Mouse (Mus musculus) kidney, adult 18-20 months (tissue): ENCODE data around the gene Pramef12.
"Not testable (repeated sequence)": the region's sequence is repeated elsewhere in the genome, so short reads cannot be mapped to it uniquely, and the experiment has no call there.

Experiments
- DNase-seq: peaks from one replicate; pipeline ENCODE4 v3.0.0; 2021

Gene Pramef12

DNA sequence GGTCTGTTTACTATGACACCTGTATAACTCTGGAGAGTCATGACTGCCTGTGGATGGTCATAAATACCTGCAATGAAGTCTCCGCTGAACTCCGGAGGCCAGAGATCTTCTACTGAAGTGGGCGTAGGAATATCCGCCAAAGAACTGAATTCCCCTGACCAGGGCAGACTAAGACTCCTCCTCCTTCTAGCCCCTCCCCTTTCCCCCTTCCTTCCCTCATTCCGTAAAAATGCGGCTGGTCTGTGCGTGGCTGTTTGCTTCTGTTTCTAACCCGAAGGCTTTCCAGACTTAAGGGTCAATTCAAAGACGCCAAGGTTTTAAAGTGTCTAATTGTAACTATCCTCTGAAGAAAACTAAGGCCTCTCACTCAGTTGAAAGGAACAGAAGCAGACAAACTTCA lies at the start of gene Pramef12:
TSS of gene Pramef12 (minus strand) at position 175 of the 400 bp plus-strand sequence.
- DNase-seq = no peak

DNA sequence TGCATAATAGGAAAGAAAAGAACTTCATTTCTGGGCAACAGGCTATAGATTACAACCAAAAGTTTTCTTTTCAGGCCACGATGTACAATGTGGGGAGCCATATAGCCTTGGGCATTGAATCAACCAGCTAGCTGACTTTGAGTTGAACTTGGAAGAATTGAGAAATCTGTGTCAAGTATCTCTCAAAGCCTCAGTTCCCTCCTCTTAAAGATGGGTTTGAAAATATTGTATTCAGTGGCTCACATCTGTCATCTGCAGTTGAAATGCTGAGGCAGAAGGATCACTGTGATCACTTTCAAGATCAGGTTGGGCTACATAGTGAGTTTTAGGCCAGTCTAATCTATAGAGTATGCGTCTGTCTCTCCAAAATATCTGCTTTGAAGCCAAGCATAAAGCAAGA lies 45.0 kb upstream of the Pramef12 start, which contains the start of gene Gm9944:
TSS of gene Gm9944 (minus strand) at position 101 of the 400 bp plus-strand sequence.
- DNase-seq = no peak

DNA sequence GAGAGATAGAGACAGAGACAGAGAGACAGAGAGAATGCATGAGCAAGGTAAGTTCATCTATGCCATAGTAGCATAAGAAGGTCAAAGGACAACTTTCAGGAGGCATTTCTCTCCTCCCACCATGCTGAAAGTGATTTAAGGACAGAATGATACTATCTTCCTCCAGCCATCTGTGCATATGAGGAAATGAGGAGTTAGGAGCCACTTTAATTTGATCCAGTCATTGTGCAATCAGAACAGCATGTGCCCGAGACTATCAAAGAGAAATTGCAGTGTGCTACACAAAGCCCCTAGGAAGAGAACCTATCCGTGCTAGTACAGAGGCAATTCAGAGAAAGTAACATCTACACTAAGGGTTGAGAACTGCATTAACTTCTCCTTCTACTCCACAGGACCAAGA lies 40.3 kb upstream of the Pramef12 start:
- DNase-seq = no peak

DNA sequence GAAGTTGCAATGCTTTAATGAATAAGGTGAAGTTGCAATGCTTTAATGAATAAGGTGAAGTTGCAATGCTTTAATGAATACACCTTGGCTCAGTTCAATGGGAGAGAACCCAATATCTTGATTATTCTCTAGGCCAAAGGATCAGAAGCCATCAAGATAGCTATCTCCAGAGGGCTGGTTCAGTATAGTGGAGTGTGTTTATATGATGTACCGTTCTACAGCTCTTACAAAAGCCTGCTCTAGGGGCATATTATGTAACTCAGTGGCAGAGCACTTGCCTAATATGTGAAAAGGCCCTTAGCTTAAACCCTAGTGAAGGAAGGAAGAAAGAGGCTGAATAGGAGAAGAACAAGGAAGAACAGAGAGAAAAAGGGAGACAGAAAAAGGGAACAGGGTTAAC lies 33.3 kb upstream of the Pramef12 start:
- DNase-seq = no peak

DNA sequence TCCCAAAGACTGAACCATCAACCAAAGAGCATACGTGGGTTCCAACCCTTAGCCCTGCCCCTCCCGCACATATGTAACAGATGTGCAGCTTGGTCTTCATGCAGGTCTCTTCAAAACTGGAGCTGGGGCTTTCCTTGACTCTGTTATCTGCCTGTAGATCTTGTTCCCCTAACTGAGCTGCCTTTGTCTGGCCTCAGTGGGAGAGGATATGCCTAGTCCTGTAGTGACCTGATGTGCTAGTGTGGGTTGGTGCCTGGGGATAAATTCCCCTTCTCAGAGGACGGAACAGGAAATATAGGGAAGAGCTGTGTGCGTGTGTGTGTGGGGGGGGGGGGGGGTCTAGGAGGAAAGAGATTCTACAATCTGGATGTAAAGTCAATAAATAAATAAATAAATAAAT lies 32.8 kb upstream of the Pramef12 start:
- no peak for DNase-seq

DNA sequence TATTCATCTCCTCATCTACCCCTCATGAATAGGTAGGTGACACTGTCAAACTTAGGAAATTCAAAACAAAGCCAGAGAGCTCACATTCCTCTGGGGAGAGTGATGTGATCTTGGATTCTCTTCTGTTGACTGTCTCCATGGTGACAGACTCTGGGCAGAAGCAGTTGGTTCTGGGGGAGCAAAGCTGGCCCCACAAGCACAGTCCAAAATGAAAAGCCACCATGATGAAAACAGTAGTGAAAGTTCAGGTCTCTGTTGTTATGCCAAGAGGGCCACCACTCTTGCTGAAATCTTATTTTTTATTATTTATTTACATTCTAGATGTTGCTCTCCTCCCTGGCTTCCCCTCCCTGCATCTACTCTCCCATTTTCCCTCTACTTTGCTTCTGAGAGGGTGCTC lies 30.4 kb upstream of the Pramef12 start, which contains the start of gene 1700012P22Rik:
TSS of gene 1700012P22Rik (minus strand) at position 101 of the 400 bp plus-strand sequence.
- DNase-seq = no peak

DNA sequence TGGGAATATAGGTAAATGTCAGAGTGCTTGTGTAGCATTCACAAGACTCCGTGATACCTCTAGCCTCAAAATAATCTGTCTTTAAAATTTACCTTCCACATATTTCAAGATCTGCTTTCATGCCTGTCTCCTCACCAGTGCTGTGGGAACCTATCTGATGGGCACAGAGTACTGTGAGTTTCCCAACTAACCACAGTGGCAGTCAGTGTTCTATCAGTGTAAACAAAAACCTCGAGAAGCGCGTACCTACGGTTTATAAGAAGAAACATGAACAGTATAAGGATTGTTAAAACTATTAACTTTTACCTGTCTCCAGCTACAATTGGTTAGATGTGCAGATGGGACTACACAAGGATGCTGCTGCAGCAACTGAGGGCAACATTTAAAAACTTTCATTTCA lies 25.0 kb upstream of the Pramef12 start:
- no peak for DNase-seq

DNA sequence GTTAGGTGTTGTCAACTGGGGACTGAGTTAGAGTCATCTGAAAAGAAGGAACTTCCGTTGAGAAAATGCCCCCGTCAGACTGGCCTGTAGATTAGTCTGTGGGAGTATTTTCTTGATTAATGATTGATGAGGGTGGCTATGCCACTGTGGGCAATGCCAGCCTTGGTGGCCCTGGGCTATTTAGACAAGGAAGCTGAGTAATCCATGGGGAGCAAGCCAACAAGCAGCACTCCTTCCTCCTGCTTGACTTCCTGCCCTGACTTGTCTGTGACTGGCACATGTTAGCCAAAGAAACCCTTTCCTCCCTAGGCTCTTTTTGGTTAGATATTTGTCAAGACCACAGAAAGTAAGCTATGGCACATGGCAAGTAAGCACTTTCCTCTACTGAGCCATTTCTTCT lies 22.5 kb upstream of the Pramef12 start:
- no peak for DNase-seq

DNA sequence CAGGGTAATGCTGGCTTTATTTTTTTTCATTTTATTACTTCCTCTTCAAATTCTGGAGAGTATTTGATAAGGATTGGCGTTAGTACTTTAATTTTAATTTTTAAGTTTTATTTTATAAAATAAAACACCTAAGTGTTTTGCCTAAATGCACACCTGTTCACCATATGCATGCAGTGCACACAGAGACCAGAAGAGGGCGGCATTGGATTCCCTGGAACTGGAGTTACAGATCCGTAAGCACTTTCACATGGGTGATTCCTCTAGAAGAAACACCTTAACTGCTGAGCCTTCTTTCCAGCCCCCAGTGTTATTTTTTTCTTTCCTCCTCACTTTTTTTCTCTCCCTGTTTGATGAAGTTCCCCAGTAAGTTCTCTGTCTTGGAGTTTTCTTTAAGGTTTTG lies 20.6 kb upstream of the Pramef12 start:
- DNase-seq = peak; percentile 45

DNA sequence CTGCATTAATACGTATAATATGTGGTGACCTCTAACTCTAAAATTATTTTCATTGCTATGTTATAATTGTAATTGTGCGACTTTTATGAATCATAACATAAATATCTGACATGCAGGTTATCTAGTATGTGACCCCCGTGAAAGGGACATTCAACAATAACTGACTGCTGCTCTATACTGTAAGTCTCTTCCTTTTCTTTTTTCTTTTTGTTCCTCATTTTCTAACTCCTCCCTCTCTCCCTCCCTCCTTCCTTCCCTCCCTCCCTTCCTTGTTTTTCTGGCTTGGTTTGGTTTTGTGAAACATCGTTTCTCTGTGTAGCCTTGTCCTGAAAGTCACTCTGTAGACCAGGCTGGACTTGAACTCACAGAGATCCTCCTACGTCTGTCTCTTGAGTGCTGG lies 16.3 kb upstream of the Pramef12 start:
- no peak for DNase-seq

DNA sequence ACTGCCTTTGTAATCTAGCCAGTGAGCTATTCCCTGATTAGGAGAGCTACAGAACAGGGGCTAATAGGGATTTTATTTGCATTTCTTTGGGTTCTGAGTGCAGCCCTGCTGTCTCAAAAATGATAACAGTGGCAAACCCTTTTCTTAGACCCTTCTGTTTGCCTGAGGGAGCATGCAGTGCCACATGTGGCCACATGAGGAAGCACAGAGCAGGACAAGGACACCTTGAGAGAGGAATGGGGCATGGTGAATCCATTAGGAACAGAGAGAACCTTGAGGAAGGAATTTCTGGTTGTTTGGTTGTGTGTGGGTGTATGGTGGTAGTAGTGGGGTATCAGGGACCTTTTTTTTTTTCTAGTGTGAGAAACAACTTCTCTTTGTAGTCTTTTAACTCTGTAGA lies 12.4 kb upstream of the Pramef12 start:
- DNase-seq = no peak

DNA sequence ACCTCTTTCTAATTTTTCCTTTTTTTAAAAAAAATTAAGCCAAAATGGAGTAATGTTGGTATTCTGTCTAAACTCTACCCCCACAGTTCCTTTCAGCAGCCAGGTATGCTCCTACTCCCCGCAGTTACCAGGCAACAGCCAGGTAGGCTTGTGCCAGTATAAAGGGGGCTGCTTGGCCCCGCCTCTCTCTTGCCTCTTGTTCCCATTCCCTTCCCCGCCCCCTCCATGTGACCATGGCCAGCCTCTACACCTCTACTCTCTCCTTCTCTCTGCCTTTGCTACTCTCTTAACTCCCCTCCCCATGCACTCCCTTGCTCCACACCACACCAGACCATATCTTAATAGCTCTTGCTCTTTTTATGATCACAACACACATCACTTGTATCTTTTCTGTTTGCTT lies 2.0 kb downstream of the Pramef12 start:
- DNase-seq = no peak

DNA sequence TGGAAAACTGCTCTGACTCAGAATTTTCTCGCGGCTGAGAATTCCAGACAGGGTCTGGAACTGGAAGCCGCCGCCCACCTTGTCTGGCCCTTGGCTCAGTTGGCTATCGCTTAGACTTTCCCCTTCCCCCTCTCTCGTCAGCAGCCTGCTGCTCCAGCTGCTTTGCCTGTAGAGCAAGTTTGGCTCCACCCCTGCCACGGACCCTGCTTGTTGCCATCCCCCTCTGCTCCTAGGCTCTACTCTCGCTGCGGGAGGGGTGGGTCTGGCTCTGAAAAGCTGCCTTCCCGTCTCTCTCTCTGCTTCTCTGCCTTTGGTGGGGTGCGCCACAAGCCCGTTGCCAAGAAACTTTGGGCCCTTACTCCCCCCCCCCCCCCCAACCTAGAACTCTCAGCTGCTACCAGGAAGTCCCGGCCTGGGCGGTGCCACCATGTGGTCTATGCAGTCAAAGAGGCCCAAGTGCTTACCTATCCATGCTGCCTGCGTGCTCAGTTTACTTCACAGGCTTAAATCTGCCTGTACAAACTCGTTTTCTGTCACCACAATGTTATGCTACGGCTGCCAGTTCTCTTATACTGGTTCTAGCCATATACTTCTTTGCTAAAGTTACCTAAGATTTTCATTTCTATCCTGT lies 3.7 kb downstream of the Pramef12 start:
- DNase-seq = peak; percentile 4

DNA sequence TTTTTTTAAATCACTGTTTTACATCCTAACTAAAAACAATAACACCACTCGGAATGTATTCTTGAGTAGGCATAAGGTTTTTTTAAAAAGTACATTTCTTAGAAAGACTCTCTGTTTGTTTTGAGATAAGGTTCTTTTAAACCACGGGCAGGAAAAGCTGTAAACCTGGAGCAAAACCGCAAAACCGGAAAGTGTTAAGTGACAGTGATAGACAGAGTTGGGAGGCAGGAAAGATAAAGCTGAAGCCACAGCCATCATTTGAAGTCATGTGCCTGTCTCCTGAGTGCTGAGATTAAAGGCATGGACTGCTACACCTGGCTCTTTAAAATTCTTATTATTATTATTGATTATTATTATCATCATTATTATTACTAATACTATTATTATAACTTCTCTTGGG lies 5.6 kb downstream of the Pramef12 start:
- no peak for DNase-seq

DNA sequence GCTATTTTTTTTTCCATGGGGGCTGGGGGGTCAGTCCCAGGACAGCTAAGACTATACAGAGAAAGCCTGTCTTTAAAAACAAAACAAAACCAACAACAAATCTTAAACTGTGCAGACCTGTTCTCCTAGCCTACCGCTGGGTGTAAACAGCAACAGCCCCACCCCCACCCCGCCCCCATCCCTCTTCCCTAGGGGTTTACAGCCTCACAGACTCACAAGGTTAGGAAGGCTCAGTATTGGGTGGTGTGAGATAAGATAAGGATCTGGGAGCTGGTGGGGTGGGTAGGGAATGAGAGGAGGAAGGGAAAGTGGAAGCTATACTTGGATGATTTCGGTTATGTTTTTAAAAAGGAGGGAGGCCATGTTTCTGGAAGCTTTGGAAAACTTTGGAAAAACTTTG lies 11.9 kb downstream of the Pramef12 start:
- no peak for DNase-seq

DNA sequence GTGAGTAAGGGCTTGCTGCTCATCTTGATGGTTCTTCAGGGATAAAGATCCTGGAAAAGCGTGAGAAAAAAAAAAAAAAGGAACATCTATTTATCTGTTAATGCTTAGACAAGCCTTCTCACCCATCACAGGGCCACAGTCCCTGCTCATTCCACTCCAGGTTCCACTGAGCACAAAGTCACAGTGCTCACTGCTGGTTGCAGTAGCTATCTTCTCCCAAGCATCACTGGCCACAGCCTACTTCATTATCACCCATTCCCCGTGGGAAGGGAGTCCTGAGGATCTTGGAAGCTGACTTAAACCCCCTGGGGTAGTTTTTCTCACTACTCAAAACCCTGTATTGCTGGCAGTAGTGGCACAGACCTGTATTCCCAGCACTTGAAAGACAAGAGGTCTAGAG lies 30.4 kb downstream of the Pramef12 start, which contains the start of gene Pramef20:
TSS of gene Pramef20 (minus strand) at position 23 of the 400 bp plus-strand sequence.
- DNase-seq = no peak

DNA sequence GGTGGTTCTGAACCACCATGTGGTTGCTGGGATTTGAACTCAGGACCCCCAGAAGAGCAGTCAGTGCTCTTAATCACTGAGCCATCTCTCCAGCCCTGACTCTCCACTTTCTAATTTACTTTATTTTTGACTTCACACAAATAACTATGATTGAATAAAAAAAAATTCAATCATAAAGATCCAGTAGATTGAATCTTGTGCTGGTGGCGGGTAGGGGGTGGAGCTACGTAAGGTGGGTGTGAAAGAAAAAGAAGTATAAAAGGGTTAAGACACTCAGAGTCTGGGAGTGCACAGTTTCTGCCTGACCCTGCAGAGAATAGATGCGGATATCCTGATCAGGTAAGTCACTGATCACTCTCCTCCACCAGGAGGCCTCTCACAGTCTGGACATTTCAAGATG lies 50.6 kb downstream of the Pramef12 start, which contains the start of gene Gm13119:
TSS of gene Gm13119 (plus strand) at position 301 of the 400 bp plus-strand sequence.
- not testable (repeated sequence) for DNase-seq
